Comparison of ENCODE assay signal across 12 mouse cellular contexts in genomic region chr11:19776473-19777200, GRCm38 (mm10).
A peak's percentile ranks its signal among the peaks of the same experiment; 100 is the strongest.
DNase-seq lines count a peak whose midpoint lies in the region; ATAC-seq and TF ChIP-seq lines count a peak whose summit lies in the region.
"Had no signal": no experiment of that assay in that cellular context is flagged by ENCODE, and none has a peak within 500 bp of the region (broad histone marks: within the 10 kb centered on the region; RNA-seq: fewer than 3 reads in every experiment).

No protein-coding gene starts in this region.

- WGBS in hindbrain, postnatal 0 days: 53% methylated on average over 9 of the region's 9 CpGs
- 68% methylated on average over 9 of the region's 9 CpGs for WGBS in hindbrain, embryonic 10.5 days
- 60% methylated on average over 9 of the region's 9 CpGs for WGBS in lung, postnatal 0 days
- 56% methylated on average over 9 of the region's 9 CpGs for WGBS in lung, adult 2 months
- 75% methylated on average over 9 of the region's 9 CpGs for WGBS in liver, postnatal 0 days (ENCODE audit: insufficient replicate concordance)

- no peaks in the 10 kb centered on the region for H3K27me3 ChIP-seq in hindbrain, postnatal 0 days (ENCODE audit: insufficient read depth, low read length)
- H3K27me3 ChIP-seq in hindbrain, embryonic 10.5 days (ENCODE audit: insufficient read depth, poor library complexity, severe bottlenecking): peaks cover 14% of the 10 kb centered on the region; the same call in 1 of the 2 replicates
- no peaks in the 10 kb centered on the region for H3K27me3 ChIP-seq in lung, postnatal 0 days (replicated peaks; ENCODE audit: insufficient read depth, low read length)
- no peaks in the 10 kb centered on the region for H3K27me3 ChIP-seq in liver, postnatal 0 days (ENCODE audit: insufficient read depth, low read length)
- H3K27me3 ChIP-seq: stomach, embryonic 15.5 days had no signal

- H3K9ac ChIP-seq in hindbrain, postnatal 0 days (replicated peaks; ENCODE audit: low read length): no peak overlapping the region
- no peak overlapping the region for H3K9ac ChIP-seq in lung, postnatal 0 days (replicated peaks; ENCODE audit: low read depth)
- H3K9ac ChIP-seq in liver, postnatal 0 days (replicated peaks): no peak overlapping the region
- H3K9ac ChIP-seq: stomach, embryonic 15.5 days had no signal

- ATAC-seq in hindbrain, postnatal 0 days: no peak; the same call in 1 of the 2 replicates
- ATAC-seq in lung, postnatal 0 days: peak; percentile 83
- no peak for ATAC-seq in liver, postnatal 0 days
- ATAC-seq: hindbrain, embryonic 16.5 days had no signal

- TF ChIP-seq EP300 in lung, postnatal 0 days (IDR thresholded peaks at IDR 0.05): peak; percentile 64
- TF ChIP-seq EP300 in liver, postnatal 0 days (IDR thresholded peaks at IDR 0.05; ENCODE audit: low read depth): no peak

- H3K9me3 ChIP-seq in hindbrain, postnatal 0 days (ENCODE audit: low read length): no peaks in the 10 kb centered on the region
- H3K9me3 ChIP-seq in hindbrain, embryonic 10.5 days: no peaks in the 10 kb centered on the region
- no peaks in the 10 kb centered on the region for H3K9me3 ChIP-seq in lung, postnatal 0 days (ENCODE audit: low read length)
- H3K9me3 ChIP-seq in liver, postnatal 0 days (ENCODE audit: low read length): no peaks in the 10 kb centered on the region
- H3K9me3 ChIP-seq: forebrain, embryonic 10.5 days; stomach, embryonic 15.5 days had no signal

- no peak for TF ChIP-seq POLR2A in lung, adult 2 months (IDR thresholded peaks at IDR 0.05; ENCODE audit: borderline replicate concordance, extremely low read depth, low read depth, low read length)

- H3K4me1 ChIP-seq in hindbrain, postnatal 0 days (ENCODE audit: insufficient read depth, low read length): no peaks in the 10 kb centered on the region
- peaks cover 12% of the 10 kb centered on the region; the same call in 1 of the 2 replicates for H3K4me1 ChIP-seq in hindbrain, embryonic 10.5 days (replicated peaks)
- H3K4me1 ChIP-seq in lung, postnatal 0 days (ENCODE audit: insufficient read depth, low read depth, low read length): peaks cover 10% of the 10 kb centered on the region; the same call in 1 of the 2 replicates
- H3K4me1 ChIP-seq in lung, adult 2 months (ENCODE audit: control insufficient read depth, insufficient read depth, low read length): no peaks in the 10 kb centered on the region
- H3K4me1 ChIP-seq in liver, postnatal 0 days (ENCODE audit: insufficient read depth): no peaks in the 10 kb centered on the region

- peak; percentile 40 for DNase-seq in adrenal gland, adult 2 months
- DNase-seq in adrenal gland, postnatal 10 days: no peak
- DNase-seq in hindbrain, postnatal 0 days (ENCODE audit: low spot score): peak; percentile 49
- DNase-seq in hindbrain, embryonic 10.5 days (ENCODE audit: low spot score): no peak
- DNase-seq in lung, postnatal 0 days (ENCODE audit: low spot score): peak; percentile 90
- DNase-seq in lung, adult 2 months: no peak
- DNase-seq in ovary, postnatal 36 days (ENCODE audit: low spot score): peak; percentile 60
- no peak for DNase-seq in liver, postnatal 0 days
- DNase-seq: gastrocnemius, postnatal 14 days had no signal

- no peak overlapping the region for H3K4me3 ChIP-seq in hindbrain, postnatal 0 days (ENCODE audit: low read length)
- no peak overlapping the region for H3K4me3 ChIP-seq in hindbrain, embryonic 10.5 days
- no peak overlapping the region for H3K4me3 ChIP-seq in lung, postnatal 0 days (ENCODE audit: low read depth, low read length)
- H3K4me3 ChIP-seq in lung, adult 2 months (replicated peaks; ENCODE audit: extremely low read depth, low read depth, low read length): no peak overlapping the region
- H3K4me3 ChIP-seq in liver, postnatal 0 days (ENCODE audit: low read depth, low read length): no peak overlapping the region
- H3K4me3 ChIP-seq: forebrain, embryonic 10.5 days; stomach, embryonic 15.5 days had no signal

- H3K27ac ChIP-seq in hindbrain, postnatal 0 days: no peak overlapping the region
- no peak overlapping the region for H3K27ac ChIP-seq in hindbrain, embryonic 10.5 days
- peak overlapping the region; percentile 32; the same call in 1 of the 2 replicates for H3K27ac ChIP-seq in lung, postnatal 0 days (ENCODE audit: low read length)
- H3K27ac ChIP-seq in liver, postnatal 0 days (ENCODE audit: low read depth): no peak overlapping the region
- H3K27ac ChIP-seq: forebrain, embryonic 10.5 days; stomach, embryonic 15.5 days had no signal

- no peak overlapping the region for H3K4me2 ChIP-seq in hindbrain, postnatal 0 days (ENCODE audit: low read depth, low read length)
- no peak overlapping the region for H3K4me2 ChIP-seq in lung, postnatal 0 days (replicated peaks; ENCODE audit: low read depth, low read length)
- H3K4me2 ChIP-seq in liver, postnatal 0 days (ENCODE audit: low read depth, low read length): no peak overlapping the region
- H3K4me2 ChIP-seq: stomach, embryonic 15.5 days had no signal

- no peaks in the 10 kb centered on the region for H3K36me3 ChIP-seq in hindbrain, postnatal 0 days (ENCODE audit: insufficient read depth, low read length)
- no peaks in the 10 kb centered on the region for H3K36me3 ChIP-seq in hindbrain, embryonic 10.5 days
- no peaks in the 10 kb centered on the region for H3K36me3 ChIP-seq in lung, postnatal 0 days (ENCODE audit: insufficient read depth, low read length)
- no peaks in the 10 kb centered on the region for H3K36me3 ChIP-seq in liver, postnatal 0 days (replicated peaks; ENCODE audit: insufficient read depth, low read length)
- H3K36me3 ChIP-seq: forebrain, embryonic 10.5 days; stomach, embryonic 15.5 days had no signal

- TF ChIP-seq CTCF in hindbrain, postnatal 0 days (IDR thresholded peaks at IDR 0.05; ENCODE audit: low read depth): no peak
- TF ChIP-seq CTCF in lung, postnatal 0 days (IDR thresholded peaks at IDR 0.05): no peak
- TF ChIP-seq CTCF in lung, adult 2 months (IDR thresholded peaks at IDR 0.05; ENCODE audit: insufficient read depth, low read length): no peak
- TF ChIP-seq CTCF in liver, postnatal 0 days (IDR thresholded peaks at IDR 0.05; ENCODE audit: low read depth): no peak

Comparison
In these comparisons a context has a peak if more than half of its experiments do, and no peak if none do; other contexts are left out.
1. DNase-seq: peak in adrenal gland, adult 2 months (single experiment), hindbrain, postnatal 0 days (single experiment), lung, postnatal 0 days (single experiment) and ovary, postnatal 36 days (single experiment); none in adrenal gland, postnatal 10 days (single experiment), hindbrain, embryonic 10.5 days (single experiment), lung, adult 2 months (single experiment) and liver, postnatal 0 days (single experiment).